Mouse (Mus musculus) v-Abl transformed pro-B cells (cell line): ENCODE data around the gene Cwc15.

Experiments used
- in situ Hi-C, 2 experiments: fragments of 400-800 bp; cut with MboI; formaldehyde crosslinking; loops; one replicate each; pipeline ENCODE4 v1.15.1; 2025; ENCODE audit not compliant: unreplicated experiment in 2 of 2

Cwc15 gene

GRCm38 (mm10) chr9:14544034-14544757 is 43.8 kb downstream of the Cwc15 start:
- in situ Hi-C loops: no loop called here

- in situ Hi-C loops: no loop called here
Measured at GRCm38 (mm10) chr9:14547584-14548365, 47.4 kb downstream of the Cwc15 start.

- in situ Hi-C loops: no loop called here
Measured at GRCm38 (mm10) chr9:14548366-14548761, 47.9 kb downstream of the Cwc15 start.

GRCm38 (mm10) chr9:14558332-14558731 is 57.9 kb downstream of the Cwc15 start:
- in situ Hi-C loops: no loop called here

GRCm38 (mm10) chr9:14559430-14559829 is 59.0 kb downstream of the Cwc15 start:
- in situ Hi-C loops: no loop called here

- in situ Hi-C loops: no loop called here
Measured at GRCm38 (mm10) chr9:14559996-14560395, 59.6 kb downstream of the Cwc15 start.
